Mouse (Mus musculus) liver, embryonic 18 days (tissue): ENCODE results near the gene A4gnt. TPM values are rescaled to one million over a fixed set of nuclear protein-coding genes. Genes with fewer than 3 reads are reported as not detected.

Experiments used
- polyA plus RNA-seq: library from polyadenylated mRNA; depleted of rRNA; stranded (reverse); fragments of >200 nt; gene quantifications from 2 replicates; pipeline ENCODE4 v1.2.3, GENCODE M21; 2012; rRNA removed

The A4gnt gene
- polyA plus RNA-seq: not detected in 2 replicates

DNA sequence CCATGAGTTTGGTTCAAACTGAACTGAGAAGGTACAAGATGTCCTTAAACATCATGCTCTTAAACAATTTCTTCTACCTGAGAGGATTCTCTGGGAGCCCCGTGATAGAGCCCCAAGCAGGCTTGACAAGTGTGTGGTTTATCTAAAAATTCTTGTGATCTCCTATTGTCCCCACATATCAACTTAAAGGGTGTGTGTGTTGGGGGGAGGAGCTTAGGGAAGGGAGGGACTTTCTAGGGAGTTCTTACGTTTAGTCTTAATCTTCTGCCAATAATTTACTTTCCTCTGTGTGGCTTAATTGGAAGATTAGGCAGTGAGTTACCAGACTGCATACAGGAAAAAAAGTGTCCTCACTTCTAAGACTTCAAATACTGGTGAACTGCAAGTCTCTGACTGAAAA, at the start of gene A4gnt:
A4gnt (plus strand) TSS at position 301 of the 400 bp plus-strand sequence.

DNA sequence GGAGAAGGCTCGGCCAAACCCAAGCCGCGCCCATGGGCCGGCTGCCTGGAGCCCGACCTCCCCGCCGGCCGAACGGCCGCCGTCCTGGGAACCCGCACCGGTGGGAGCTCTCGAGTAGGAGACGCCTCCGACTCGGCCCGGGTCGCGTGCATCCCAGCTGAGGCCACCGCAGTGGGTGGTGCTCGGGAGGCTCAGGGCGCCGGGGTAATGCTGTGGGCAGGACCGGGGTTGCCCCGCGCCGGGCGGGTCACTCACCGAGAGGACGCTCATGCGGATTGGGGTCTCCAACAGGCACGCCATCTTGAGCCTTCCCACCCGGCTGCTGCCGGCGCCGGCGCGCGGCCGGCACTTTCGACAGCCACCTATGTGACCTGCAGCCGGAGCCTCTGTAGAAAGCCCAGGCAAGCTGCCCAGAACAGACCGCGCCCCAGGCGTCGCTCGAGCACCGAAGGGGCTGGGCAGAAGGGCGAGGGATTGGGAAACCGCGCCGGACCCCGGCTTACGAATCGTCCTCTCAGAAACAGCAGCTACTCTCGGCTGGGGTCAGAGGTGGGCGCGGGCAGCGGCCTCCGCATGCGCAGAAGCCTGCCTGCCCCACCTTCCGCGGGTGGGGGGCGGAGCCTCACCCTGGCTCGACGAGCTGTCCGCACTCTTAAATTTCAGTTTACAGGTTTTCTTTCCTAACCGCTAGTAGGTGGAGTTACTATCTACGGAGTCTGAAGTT, 43.8 kb upstream of the A4gnt start, which contains the start of gene Armc8:
Armc8 (minus strand) TSS at position 553 of the 724 bp plus-strand sequence.

DNA sequence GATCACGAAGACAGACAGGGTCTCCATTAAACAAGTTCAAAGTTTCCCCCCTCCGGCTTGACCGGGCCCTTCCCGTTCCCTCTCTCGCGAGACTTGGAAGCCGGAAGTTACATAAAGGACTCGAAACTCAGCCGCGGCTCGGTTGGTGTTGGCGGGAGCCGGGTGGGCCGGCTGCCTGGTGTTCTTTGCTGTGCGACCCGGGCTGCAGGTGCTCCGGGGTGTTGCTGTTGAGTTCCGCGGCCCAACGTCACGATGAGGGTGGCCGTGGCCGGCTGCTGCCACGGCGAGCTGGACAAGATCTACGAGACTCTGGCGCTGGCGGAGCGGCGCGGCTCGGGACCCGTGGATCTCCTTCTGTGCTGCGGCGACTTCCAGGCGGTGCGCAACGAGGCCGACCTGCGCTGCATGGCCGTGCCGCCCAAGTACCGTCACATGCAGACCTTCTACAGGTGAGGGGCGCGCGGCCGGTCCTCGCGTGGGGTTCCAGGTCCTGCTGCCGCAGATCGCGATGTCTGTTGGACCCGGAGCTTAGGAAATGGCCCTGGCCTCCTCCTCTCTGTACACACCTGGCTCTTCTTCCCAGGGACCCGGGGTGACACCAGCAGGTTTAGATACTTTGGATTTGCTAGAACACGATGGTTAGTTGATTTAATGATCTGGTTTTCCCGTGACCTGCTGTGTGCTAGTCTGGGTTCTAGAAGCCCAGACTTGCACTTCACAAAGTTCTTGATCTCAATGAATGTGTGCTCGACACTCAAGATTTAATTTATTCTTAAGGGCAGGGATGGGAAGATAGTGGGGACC, 36.4 kb upstream of the A4gnt start, which contains the start of gene Dbr1:
Dbr1 (plus strand) TSS at position 123 of the 804 bp plus-strand sequence.

DNA sequence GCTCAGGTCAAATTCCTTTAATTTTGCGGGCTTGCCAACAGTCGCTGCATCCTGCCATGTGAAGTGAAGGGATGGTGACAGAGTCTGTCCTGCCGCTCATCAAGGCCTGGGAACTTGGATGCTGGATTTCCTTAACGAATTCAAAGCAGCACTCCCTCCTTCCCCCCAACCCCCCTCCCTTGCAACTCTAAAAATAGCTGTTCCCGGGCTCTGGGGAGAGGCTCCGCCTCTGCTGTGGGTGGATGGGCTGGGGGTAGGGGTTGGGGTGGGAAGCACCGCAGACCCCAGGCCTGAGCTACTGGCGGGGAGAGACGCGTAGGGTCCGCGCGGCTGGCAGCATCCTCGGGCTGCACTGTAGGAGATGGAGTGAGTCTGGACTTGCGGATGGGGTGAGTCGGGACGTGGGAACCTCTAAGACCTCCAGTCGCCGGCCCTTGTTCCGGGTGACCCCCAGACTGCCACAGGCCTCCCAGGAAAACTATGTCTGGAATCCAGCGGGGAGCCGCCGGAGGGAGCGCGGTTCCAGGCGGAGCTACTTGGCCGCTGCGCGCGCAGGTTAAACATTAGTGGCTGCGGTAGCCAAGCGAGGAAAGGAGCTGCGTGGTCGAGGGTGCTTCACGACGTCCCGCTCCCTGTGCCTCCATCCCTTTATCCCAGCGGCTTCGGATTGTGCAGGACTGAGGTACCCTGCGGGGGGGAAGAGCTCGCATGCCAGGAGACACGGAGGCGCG, 17.1 kb downstream of the A4gnt start, which contains the start of gene Dzip1l:
Dzip1l (plus strand) TSS at position 216 of the 731 bp plus-strand sequence.

Other genes starting within 250 kb of the A4gnt start
- 1.5 and 2.2 TPM in 2 replicates for gene Mras, start 175.1 kb upstream of the A4gnt start, polyA plus RNA-seq
- not detected in 2 replicates for gene Nme9, start 161.0 kb upstream of the A4gnt start, polyA plus RNA-seq
- 5.8 and 6.6 TPM in 2 replicates for gene Armc8, start 43.6 kb upstream of the A4gnt start, polyA plus RNA-seq
- 6.9 and 7.9 TPM in 2 replicates for gene Dbr1, start 36.7 kb upstream of the A4gnt start, polyA plus RNA-seq
- 0.39 and 0.60 TPM in 2 replicates for gene Dzip1l, start 17.0 kb downstream of the A4gnt start, polyA plus RNA-seq
- gene Cldn18, start 104.8 kb downstream of the A4gnt start, polyA plus RNA-seq: 0.01 TPM in 1 of 2 replicates, not detected in the other